Mouse (Mus musculus): ENCODE measurements around the gene Cldn24. TPM values are rescaled to one million over a fixed set of nuclear protein-coding genes. Genes with fewer than 3 reads are reported as not detected.
A peak's percentile ranks its signal among the peaks of the same experiment; 100 is the strongest.

Cldn24 gene
- polyA plus RNA-seq, 1 experiment from 2014 or later, result not detected

- no peaks in the 10 kb centered on the region for H3K27me3 ChIP-seq (ENCODE audit: control insufficient read depth, insufficient read depth, low read length)
- no peak overlapping the region for H3K4me2 ChIP-seq (replicated peaks; ENCODE audit: low read depth, low read length)
- H3K9ac ChIP-seq (replicated peaks; ENCODE audit: low read depth, low read length), result no peak overlapping the region
- H3K4me3 ChIP-seq (ENCODE audit: low read depth, low read length), result no peak overlapping the region
- no peaks in the 10 kb centered on the region for H3K4me1 ChIP-seq (ENCODE audit: control insufficient read depth, insufficient read depth, low read length)
- peaks cover 37% of the 10 kb centered on the region for H3K36me3 ChIP-seq (ENCODE audit: control insufficient read depth, insufficient read depth, low read length)
- 81% methylated on average over 7 of the region's 7 CpGs for WGBS
- ATAC-seq (ENCODE audit: insufficient number of reproducible peaks, insufficient read depth, low FRiP score, low read depth), result peak; percentile 49; the same call in 1 of the 2 replicates
- H3K27ac ChIP-seq (ENCODE audit: low read length), result no peak overlapping the region
- H3K9me3 ChIP-seq (ENCODE audit: control insufficient read depth, low read depth, low read length), result peaks cover 4% of the 10 kb centered on the region; the same call in 1 of the 2 replicates
These were observed 21.1 kb downstream of the Cldn24 start for GRCm38 (mm10) chr8:47843063-47843462.

DNA sequence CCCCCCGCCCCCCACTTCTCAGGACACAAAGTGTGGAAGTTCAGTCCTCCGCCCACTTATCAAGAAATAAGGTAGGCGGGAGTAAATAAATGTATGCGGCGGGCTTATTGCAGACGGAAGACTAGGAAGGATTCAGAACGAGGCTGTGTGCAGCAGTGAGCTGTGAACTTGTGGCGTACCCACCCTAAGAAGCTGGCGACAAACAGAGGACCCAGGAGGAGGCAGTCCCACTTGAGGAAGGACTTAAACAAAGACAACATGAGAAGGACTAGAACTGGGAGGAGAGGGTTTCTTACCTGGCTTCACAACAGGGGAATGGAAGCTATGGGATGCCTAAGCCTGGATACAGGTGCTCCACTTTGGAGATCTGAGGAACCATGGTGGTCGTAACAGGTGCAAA lies 21.7 kb downstream of the Cldn24 start:
- peaks cover 41% of the 10 kb centered on the region for H3K36me3 ChIP-seq (ENCODE audit: control insufficient read depth, insufficient read depth, low read length)
- 95% methylated on average over 10 of the region's 10 CpGs for WGBS
- no peak overlapping the region for H3K9ac ChIP-seq (replicated peaks; ENCODE audit: low read depth, low read length)
- no peaks in the 10 kb centered on the region for H3K27me3 ChIP-seq (ENCODE audit: control insufficient read depth, insufficient read depth, low read length)
- H3K4me2 ChIP-seq (replicated peaks; ENCODE audit: low read depth, low read length), result no peak overlapping the region
- no peak overlapping the region for H3K4me3 ChIP-seq (ENCODE audit: low read depth, low read length)
- H3K4me1 ChIP-seq (ENCODE audit: control insufficient read depth, insufficient read depth, low read length), result no peaks in the 10 kb centered on the region
- ATAC-seq (ENCODE audit: insufficient number of reproducible peaks, insufficient read depth, low FRiP score, low read depth), result no peak
- no peak overlapping the region for H3K27ac ChIP-seq (ENCODE audit: low read length)
- H3K9me3 ChIP-seq (ENCODE audit: control insufficient read depth, low read depth, low read length), result peaks cover 4% of the 10 kb centered on the region; the same call in 1 of the 2 replicates

DNA sequence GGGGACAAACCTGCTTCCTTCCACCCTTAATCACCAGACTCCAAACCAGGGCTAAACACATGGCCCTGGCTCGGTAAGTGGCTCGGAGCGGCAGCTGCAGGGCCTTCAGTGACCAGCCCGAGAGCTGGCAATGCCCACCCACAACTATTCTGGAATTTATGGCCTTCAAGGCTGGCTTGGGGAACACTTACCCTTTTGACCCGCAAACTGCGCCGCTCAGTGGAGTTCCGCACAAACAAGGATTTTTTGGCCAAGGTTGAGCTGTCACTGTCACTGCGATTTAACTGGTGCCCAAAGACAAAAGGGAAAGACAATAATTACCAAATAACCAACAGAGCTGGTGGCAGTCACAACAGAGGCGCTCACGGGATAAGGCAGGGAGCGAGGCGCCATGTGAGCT lies 24.0 kb downstream of the Cldn24 start:
- Histone ChIP-seq H3K36me3 (ENCODE audit: control insufficient read depth, insufficient read depth, low read length) (peaks cover 37% of the 10 kb centered on the region), H3K4me1 (ENCODE audit: control insufficient read depth, insufficient read depth, low read length) (no peaks in the 10 kb centered on the region), H3K4me2 (replicated peaks; ENCODE audit: low read depth, low read length) (no peak overlapping the region), H3K4me3 (ENCODE audit: low read depth, low read length) (no peak overlapping the region), H3K27me3 (ENCODE audit: control insufficient read depth, insufficient read depth, low read length) (no peaks in the 10 kb centered on the region), H3K9ac (replicated peaks; ENCODE audit: low read depth, low read length) (no peak overlapping the region), H3K27ac (ENCODE audit: low read length) (no peak overlapping the region), H3K9me3 (ENCODE audit: control insufficient read depth, low read depth, low read length) (no peaks in the 10 kb centered on the region)
- no peak for ATAC-seq (ENCODE audit: insufficient number of reproducible peaks, insufficient read depth, low FRiP score, low read depth)
- 83% methylated on average over 13 of the region's 13 CpGs for WGBS

DNA sequence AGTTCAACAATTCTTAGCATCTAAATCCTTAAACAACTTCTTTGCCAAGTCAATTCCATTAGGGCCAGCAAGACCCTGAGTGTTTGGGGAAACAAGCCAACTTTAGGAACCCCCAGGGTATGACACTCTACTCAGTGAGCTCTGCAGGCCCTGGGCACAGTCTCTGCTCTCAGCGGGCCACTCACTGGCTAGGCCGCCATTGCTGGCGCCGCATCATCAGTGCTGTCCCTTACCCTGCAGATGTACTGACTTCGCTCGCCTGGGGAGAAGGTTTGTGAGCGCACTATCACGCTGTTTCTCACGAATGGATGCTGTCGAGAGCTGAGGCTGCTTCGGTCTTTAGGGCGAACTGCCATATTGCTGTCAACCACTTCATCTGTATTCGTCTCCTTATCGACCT lies 25.2 kb downstream of the Cldn24 start:
- Histone ChIP-seq H3K9me3 (ENCODE audit: control insufficient read depth, low read depth, low read length) (no peaks in the 10 kb centered on the region), H3K27me3 (ENCODE audit: control insufficient read depth, insufficient read depth, low read length) (no peaks in the 10 kb centered on the region), H3K36me3 (ENCODE audit: control insufficient read depth, insufficient read depth, low read length) (peaks cover 31% of the 10 kb centered on the region), H3K4me3 (ENCODE audit: low read depth, low read length) (no peak overlapping the region), H3K4me2 (replicated peaks; ENCODE audit: low read depth, low read length) (no peak overlapping the region), H3K27ac (ENCODE audit: low read length) (no peak overlapping the region), H3K9ac (replicated peaks; ENCODE audit: low read depth, low read length) (no peak overlapping the region), H3K4me1 (ENCODE audit: control insufficient read depth, insufficient read depth, low read length) (peaks cover 5% of the 10 kb centered on the region)
- ATAC-seq (ENCODE audit: insufficient number of reproducible peaks, insufficient read depth, low FRiP score, low read depth), result no peak
- WGBS, result 93% methylated on average over 14 of the region's 14 CpGs

GRCm38 (mm10) chr8:47847931-47848330 lies 26.0 kb downstream of the Cldn24 start:
- Histone ChIP-seq H3K9ac (replicated peaks; ENCODE audit: low read depth, low read length) (no peak overlapping the region), H3K27ac (ENCODE audit: low read length) (no peak overlapping the region), H3K36me3 (ENCODE audit: control insufficient read depth, insufficient read depth, low read length) (peaks cover 24% of the 10 kb centered on the region; the same call in 1 of the 2 replicates), H3K9me3 (ENCODE audit: control insufficient read depth, low read depth, low read length) (no peaks in the 10 kb centered on the region), H3K27me3 (ENCODE audit: control insufficient read depth, insufficient read depth, low read length) (no peaks in the 10 kb centered on the region), H3K4me3 (ENCODE audit: low read depth, low read length) (no peak overlapping the region), H3K4me1 (ENCODE audit: control insufficient read depth, insufficient read depth, low read length) (peaks cover 12% of the 10 kb centered on the region), H3K4me2 (replicated peaks; ENCODE audit: low read depth, low read length) (no peak overlapping the region)
- WGBS, result 94% methylated on average over 6 of the region's 6 CpGs
- ATAC-seq (ENCODE audit: insufficient number of reproducible peaks, insufficient read depth, low FRiP score, low read depth), result no peak

DNA sequence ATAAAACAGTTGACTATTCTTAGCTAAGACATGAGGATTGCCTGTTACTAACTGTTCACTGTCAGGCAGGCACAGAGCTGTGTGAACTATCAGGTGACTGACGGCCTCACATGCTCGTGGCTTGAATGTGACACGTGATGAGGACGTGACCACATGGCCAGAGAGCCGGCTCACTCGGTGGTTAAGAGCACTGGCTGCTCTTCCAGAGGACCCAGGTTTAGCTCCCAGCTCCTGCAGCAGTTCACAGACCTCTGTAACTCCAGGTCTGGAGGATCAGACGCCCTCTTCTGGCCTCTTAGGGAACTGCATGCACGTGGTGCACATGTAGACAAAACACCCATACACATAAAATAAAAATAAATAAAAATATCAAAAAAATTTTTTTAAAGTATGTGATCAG lies 27.9 kb downstream of the Cldn24 start:
- no peak for ATAC-seq (ENCODE audit: insufficient number of reproducible peaks, insufficient read depth, low FRiP score, low read depth)
- Histone ChIP-seq H3K36me3 (ENCODE audit: control insufficient read depth, insufficient read depth, low read length) (peaks cover 23% of the 10 kb centered on the region), H3K9ac (replicated peaks; ENCODE audit: low read depth, low read length) (no peak overlapping the region), H3K4me3 (ENCODE audit: low read depth, low read length) (no peak overlapping the region), H3K4me2 (replicated peaks; ENCODE audit: low read depth, low read length) (no peak overlapping the region), H3K27ac (ENCODE audit: low read length) (no peak overlapping the region), H3K4me1 (ENCODE audit: control insufficient read depth, insufficient read depth, low read length) (peaks cover 16% of the 10 kb centered on the region), H3K9me3 (ENCODE audit: control insufficient read depth, low read depth, low read length) (no peaks in the 10 kb centered on the region), H3K27me3 (ENCODE audit: control insufficient read depth, insufficient read depth, low read length) (no peaks in the 10 kb centered on the region)
- WGBS, result 80% methylated on average over 8 of the region's 8 CpGs

- peak overlapping the region; percentile 33 for H3K4me2 ChIP-seq (replicated peaks; ENCODE audit: low read depth, low read length)
- peak overlapping the region; percentile 87 for H3K27ac ChIP-seq (ENCODE audit: low read length)
- H3K4me3 ChIP-seq (ENCODE audit: low read depth, low read length), result 0 out of 2 replicates have a peak overlapping the region, but pooled peaks have one; percentile 5
- H3K27me3 ChIP-seq (ENCODE audit: control insufficient read depth, insufficient read depth, low read length), result no peaks in the 10 kb centered on the region
- peaks cover 36% of the 10 kb centered on the region for H3K36me3 ChIP-seq (ENCODE audit: control insufficient read depth, insufficient read depth, low read length)
- H3K4me1 ChIP-seq (ENCODE audit: control insufficient read depth, insufficient read depth, low read length), result peaks cover 16% of the 10 kb centered on the region
- WGBS, result 56% methylated on average over 12 of the region's 12 CpGs
- H3K9me3 ChIP-seq (ENCODE audit: control insufficient read depth, low read depth, low read length), result no peaks in the 10 kb centered on the region
- ATAC-seq (ENCODE audit: insufficient number of reproducible peaks, insufficient read depth, low FRiP score, low read depth), result peak; percentile 82; the same call in 1 of the 2 replicates
- H3K9ac ChIP-seq (replicated peaks; ENCODE audit: low read depth, low read length), result no peak overlapping the region
These were observed 30.0 kb downstream of the Cldn24 start for GRCm38 (mm10) chr8:47851824-47852502.

- 82% methylated on average over 5 of the region's 5 CpGs for WGBS
- H3K9ac ChIP-seq (replicated peaks; ENCODE audit: low read depth, low read length), result no peak overlapping the region
These were observed 30.8 kb downstream of the Cldn24 start for GRCm38 (mm10) chr8:47852737-47853136.

DNA sequence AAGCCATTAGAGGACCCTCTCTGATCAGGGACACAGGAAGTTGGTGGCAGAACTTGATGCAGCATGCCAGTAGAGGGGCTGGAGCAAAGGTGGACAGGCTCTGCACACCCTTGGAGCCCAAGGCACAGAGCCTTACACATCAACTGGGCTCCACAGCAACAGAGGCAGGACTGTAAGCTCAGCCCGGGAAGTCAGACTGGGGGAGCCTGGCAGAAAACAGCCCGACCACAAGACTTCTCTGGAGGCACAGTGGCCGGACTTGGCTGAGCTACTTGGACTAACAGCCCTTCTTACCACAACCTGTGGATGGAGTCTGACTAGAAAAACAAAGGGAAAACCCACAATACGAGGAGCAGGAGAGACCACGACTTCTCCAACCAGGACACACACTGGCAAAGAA lies 31.4 kb downstream of the Cldn24 start:
- ATAC-seq (ENCODE audit: insufficient number of reproducible peaks, insufficient read depth, low FRiP score, low read depth), result no peak

More at GRCm38 (mm10) chr8:47852737-47853136, 30.8 kb downstream of the Cldn24 start:
- Histone ChIP-seq H3K9me3 (ENCODE audit: control insufficient read depth, low read depth, low read length) (no peaks in the 10 kb centered on the region), H3K4me3 (ENCODE audit: low read depth, low read length) (no peak overlapping the region), H3K4me1 (ENCODE audit: control insufficient read depth, insufficient read depth, low read length) (peaks cover 16% of the 10 kb centered on the region), H3K27me3 (ENCODE audit: control insufficient read depth, insufficient read depth, low read length) (no peaks in the 10 kb centered on the region), H3K36me3 (ENCODE audit: control insufficient read depth, insufficient read depth, low read length) (peaks cover 29% of the 10 kb centered on the region), H3K27ac (ENCODE audit: low read length) (peak overlapping the region; percentile 87; the same call in 1 of the 2 replicates), H3K4me2 (replicated peaks; ENCODE audit: low read depth, low read length) (peak overlapping the region; percentile 33; the same call in 1 of the 2 replicates)
- no peak for ATAC-seq (ENCODE audit: insufficient number of reproducible peaks, insufficient read depth, low FRiP score, low read depth)

More for the DNA sequence above, 31.4 kb downstream of the Cldn24 start:
- Histone ChIP-seq H3K27ac (ENCODE audit: low read length) (no peak overlapping the region), H3K27me3 (ENCODE audit: control insufficient read depth, insufficient read depth, low read length) (no peaks in the 10 kb centered on the region), H3K4me1 (ENCODE audit: control insufficient read depth, insufficient read depth, low read length) (peaks cover 16% of the 10 kb centered on the region), H3K9ac (replicated peaks; ENCODE audit: low read depth, low read length) (no peak overlapping the region), H3K9me3 (ENCODE audit: control insufficient read depth, low read depth, low read length) (no peaks in the 10 kb centered on the region), H3K36me3 (ENCODE audit: control insufficient read depth, insufficient read depth, low read length) (peaks cover 25% of the 10 kb centered on the region), H3K4me3 (ENCODE audit: low read depth, low read length) (no peak overlapping the region), H3K4me2 (replicated peaks; ENCODE audit: low read depth, low read length) (no peak overlapping the region)
- 86% methylated on average over 5 of the region's 5 CpGs for WGBS
